Mouse (Mus musculus) CD4-positive, CD25-positive, alpha-beta regulatory T cell (primary cell): Measurements from ENCODE around the gene Tmprss6. TPM values are rescaled to one million over a fixed set of nuclear protein-coding genes. Genes with fewer than 3 reads are reported as not detected.

Experiments
- polyA plus RNA-seq: library from polyadenylated mRNA; unstranded; fragments of 100-300 nt; shearing (Covaris generic); gene quantifications from one replicate; pipeline ENCODE4 v1.2.1, GENCODE M21; 2017

The Tmprss6 gene
- polyA plus RNA-seq: not detected

DNA sequence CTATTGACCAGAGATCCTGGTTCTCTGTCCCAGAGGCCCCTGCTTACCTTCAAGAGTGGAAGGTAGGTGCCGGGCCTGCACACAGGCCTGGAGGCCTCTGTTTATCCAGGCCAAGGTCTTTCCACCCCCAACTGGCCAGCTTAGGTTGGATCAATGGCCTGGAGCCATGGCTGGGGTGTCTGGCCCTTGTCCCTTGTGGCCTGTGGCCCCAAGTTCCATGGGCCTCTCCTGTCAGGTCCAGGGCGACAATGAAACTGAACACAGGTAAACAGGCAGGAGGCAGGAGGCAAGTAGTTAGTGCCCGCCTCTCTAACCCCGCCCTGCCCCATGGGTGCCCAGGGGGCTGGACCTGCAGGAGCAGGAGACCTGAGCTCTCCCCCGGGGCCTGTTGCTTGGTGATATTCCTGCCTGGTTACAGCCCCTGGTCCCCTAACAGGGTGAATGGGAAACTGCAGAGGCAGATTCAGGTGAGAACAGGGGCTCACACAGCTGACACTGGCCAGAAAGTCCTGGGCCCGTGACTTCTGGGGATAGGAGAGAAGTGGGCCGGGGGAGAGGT is at the start of gene Tmprss6:
Tmprss6 (minus strand) TSS at position 256 of the 559 bp plus-strand sequence.

DNA sequence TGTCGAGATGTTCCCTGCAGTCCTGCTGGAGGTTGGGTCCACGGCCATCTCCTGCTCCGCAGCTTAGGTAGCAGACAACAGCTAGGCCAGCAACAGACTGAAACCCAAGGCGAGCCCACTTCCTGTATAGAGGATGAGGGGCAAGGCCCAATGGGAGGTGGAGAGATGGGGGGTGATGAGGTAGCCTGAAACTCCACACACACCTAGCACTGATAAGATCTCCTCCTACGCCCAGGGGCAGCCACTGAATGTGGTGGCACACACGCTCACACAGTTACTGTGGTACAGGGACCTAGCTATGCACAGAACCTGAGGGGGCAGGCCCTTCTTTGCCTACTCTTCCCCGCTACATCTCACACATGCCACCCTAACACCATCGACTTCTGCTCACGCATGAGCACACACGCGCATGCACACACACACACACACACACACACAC is 26.6 kb upstream of the Tmprss6 start, which contains the start of gene Il2rb:
Il2rb (minus strand) TSS at position 304 of the 439 bp plus-strand sequence.

DNA sequence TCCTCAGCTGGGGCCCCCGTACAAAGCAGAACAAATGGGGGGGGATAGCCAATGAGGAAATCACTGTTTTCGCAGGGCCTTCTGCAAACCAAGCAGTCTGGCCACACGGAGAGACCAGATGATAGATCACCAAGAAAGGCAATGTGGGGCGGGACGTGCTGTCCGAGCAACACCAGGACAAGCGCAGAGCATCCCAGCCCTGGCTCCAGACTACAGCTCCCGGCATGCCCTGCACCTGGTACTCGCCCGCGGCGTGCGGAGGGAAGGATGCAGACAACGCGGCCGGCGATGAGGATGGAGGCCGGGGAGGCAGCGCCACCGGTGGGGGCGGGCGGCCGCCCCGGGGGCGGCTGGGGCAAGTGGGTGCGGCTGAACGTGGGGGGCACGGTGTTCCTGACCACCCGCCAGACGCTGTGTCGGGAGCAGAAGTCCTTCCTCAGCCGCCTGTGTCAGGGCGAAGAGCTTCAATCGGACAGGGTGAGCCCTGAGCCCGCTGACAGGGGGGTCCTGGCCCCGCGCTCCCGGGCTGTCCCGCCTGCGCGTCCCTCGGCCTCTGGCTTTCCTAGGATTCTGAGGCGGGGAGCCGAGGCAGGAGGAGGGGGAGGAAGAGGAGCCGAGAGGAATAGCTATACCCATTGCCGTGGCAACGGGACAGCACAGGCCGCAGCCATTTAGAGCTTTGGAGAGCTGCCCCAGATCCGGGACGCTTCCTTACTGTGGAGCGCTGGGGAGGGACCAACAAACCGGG is 39.9 kb downstream of the Tmprss6 start, which contains the start of gene Kctd17:
Kctd17 (plus strand) TSS at position 174 of the 748 bp plus-strand sequence.

DNA sequence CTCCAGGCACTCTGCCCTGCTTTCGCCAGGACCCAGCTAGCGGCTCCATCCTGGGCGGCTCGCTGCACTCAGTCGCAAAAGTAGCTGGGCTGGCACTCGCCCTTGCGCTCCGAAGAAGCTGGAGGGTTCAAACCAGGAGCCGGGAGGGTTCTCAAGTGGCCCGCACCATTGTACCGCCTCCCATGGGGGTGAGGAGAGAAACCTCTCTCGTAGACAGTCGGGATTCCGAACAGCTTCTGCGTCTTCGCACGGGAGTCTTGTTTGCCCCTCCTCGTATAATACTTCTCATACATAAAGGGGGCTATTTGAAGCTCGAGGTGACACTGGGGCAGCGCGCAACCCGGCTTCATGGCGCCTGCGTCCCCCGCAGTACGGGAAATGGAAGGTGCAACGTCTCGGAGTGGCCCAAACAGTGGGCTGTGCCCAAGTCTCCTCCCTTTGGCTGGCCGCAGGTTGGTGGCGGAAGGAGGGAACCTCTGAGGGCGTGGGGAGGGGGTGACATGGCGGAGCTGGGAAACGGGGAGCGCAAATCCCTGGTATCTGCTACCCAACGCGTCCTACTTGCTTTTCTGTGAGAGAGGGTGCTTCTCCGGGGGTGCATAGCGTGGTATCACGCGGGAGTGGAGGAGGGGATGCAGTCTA is 62.0 kb downstream of the Tmprss6 start, which contains the start of gene Mpst:
Mpst (plus strand) TSS at position 124 of the 642 bp plus-strand sequence.

DNA sequence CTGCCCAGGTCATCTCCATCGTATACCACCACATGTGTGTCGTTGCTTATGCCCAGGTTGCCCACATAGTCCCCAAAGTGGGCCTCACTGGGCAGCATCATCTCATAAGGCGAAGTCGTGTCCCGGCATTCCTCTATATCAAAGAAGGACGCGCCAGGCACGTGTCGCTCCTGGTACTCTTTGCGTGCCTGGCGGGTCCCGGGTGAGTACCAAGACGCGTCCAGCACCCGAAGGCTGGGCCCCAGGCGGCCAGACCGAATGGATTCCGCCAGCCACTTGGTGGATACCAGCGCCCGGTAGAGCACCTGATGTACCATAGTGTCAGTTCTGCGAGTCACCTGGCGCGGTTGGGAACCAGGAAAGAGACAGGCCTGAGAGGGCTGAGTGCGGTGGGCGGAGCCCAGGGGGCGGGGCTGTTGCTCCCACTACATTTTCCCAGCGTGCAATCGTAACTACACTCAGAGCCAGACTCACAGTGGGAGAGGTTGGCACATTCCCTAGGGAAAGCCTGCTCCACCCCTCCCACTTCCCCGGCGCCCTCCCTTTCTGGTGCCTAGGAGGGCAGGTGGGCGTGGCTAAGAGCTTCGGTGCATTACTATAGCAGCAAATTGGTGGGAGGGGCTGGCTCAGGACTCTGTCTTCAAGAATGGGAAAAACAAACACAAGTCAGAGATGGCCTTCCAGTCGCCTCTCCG is 62.8 kb downstream of the Tmprss6 start, which contains the start of gene Tst:
Tst (minus strand) TSS at position 391 of the 695 bp plus-strand sequence.

DNA sequence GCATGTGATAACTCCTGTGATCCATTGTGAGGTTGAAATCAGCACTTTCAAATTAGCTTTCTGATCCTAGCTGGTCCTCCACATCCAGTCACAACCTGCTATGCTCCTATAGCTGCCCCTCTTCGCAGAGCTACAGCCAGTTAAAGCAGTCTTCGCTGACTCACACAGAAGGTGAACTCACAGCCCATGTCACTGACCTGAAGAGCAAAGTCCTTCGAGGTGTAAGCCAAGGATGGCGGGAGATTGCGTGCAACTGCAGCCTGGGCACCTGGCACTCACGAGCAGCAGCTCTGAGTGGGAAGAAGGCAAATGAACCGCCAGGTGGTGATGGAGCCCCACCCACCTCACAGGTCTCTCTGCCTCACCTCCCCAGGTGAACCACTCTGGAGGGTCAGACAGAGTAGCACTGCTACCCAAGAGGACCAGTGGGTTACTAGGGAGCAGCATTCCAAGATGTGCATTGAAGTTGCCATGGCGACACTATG is 72.9 kb downstream of the Tmprss6 start, which contains the start of gene Tex33:
Tex33 (minus strand) TSS at position 435 of the 485 bp plus-strand sequence.

Other genes starting within 250 kb of the Tmprss6 start
- gene Ncf4, start 223.8 kb downstream of the Tmprss6 start, polyA plus RNA-seq: 204 TPM
- not detected for gene Csf2rb2, start 162.9 kb downstream of the Tmprss6 start, polyA plus RNA-seq
- 0.72 TPM for gene Csf2rb, start 142.9 kb downstream of the Tmprss6 start, polyA plus RNA-seq
- gene Tex33, start 72.7 kb downstream of the Tmprss6 start, polyA plus RNA-seq: not detected
- 1.3 TPM for gene Tst, start 62.7 kb downstream of the Tmprss6 start, polyA plus RNA-seq
- 7.1 TPM for gene Mpst, start 62.2 kb downstream of the Tmprss6 start, polyA plus RNA-seq
- 23.3 TPM for gene Kctd17, start 40.1 kb downstream of the Tmprss6 start, polyA plus RNA-seq
- gene Il2rb, start 26.6 kb upstream of the Tmprss6 start, polyA plus RNA-seq: 978 TPM
- 5.8 TPM for gene C1qtnf6, start 62.8 kb upstream of the Tmprss6 start, polyA plus RNA-seq
- gene Sstr3, start 76.1 kb upstream of the Tmprss6 start, polyA plus RNA-seq: not detected
- gene Rac2, start 104.1 kb upstream of the Tmprss6 start, polyA plus RNA-seq: 2,566 TPM
- 392 TPM for gene Cyth4, start 128.4 kb upstream of the Tmprss6 start, polyA plus RNA-seq